Mouse (Mus musculus) embryo, embryonic 10 days (tissue): ENCODE results near the gene Kcnk4.

Experiments used
- DNase-seq: peaks from one replicate; pipeline ENCODE4 v3.0.0-alpha.2; 2015; ENCODE audit warnings: low spot score

Kcnk4 gene

GRCm38 (mm10) chr19:6936299-6936698 lies 2.0 kb upstream of the Kcnk4 start:
- DNase-seq = no peak

GRCm38 (mm10) chr19:6933436-6934194 lies 700 bp downstream of the Kcnk4 start:
- DNase-seq = no peak

- DNase-seq = no peak
These were observed 1.2 kb downstream of the Kcnk4 start for GRCm38 (mm10) chr19:6933102-6933435.

- no peak for DNase-seq
These were observed 2.3 kb downstream of the Kcnk4 start for GRCm38 (mm10) chr19:6932018-6932417.

GRCm38 (mm10) chr19:6931002-6931401 lies 3.3 kb downstream of the Kcnk4 start:
- no peak for DNase-seq

- no peak for DNase-seq
These were observed 6.2 kb downstream of the Kcnk4 start for GRCm38 (mm10) chr19:6928080-6928479.

GRCm38 (mm10) chr19:6926559-6927255 lies 7.6 kb downstream of the Kcnk4 start:
- DNase-seq = peak; percentile 56

GRCm38 (mm10) chr19:6925611-6926329 lies 8.5 kb downstream of the Kcnk4 start:
- no peak for DNase-seq

GRCm38 (mm10) chr19:6925307-6925573 lies 9.1 kb downstream of the Kcnk4 start, which contains the start of gene Catsperz:
Catsperz (minus strand) TSS chr19:6925380.
- DNase-seq = no peak

- peak; percentile 91 for DNase-seq
These were observed 9.6 kb downstream of the Kcnk4 start for GRCm38 (mm10) chr19:6924461-6925306.

GRCm38 (mm10) chr19:6922901-6923735 lies 11.2 kb downstream of the Kcnk4 start:
- no peak for DNase-seq

GRCm38 (mm10) chr19:6921647-6922567 lies 12.4 kb downstream of the Kcnk4 start, which contains the start of gene Esrra:
Esrra (minus strand) TSS chr19:6921813.
- DNase-seq = peak; percentile 100

GRCm38 (mm10) chr19:6920741-6921636 lies 13.3 kb downstream of the Kcnk4 start:
- DNase-seq = peak; percentile 64

GRCm38 (mm10) chr19:6919876-6920740 lies 14.2 kb downstream of the Kcnk4 start:
- peak; percentile 52 for DNase-seq

GRCm38 (mm10) chr19:6919431-6919830 lies 14.9 kb downstream of the Kcnk4 start:
- no peak for DNase-seq

GRCm38 (mm10) chr19:6918321-6918720 lies 16.0 kb downstream of the Kcnk4 start:
- no peak for DNase-seq

GRCm38 (mm10) chr19:6916496-6916895 lies 17.8 kb downstream of the Kcnk4 start:
- DNase-seq = no peak

- DNase-seq = no peak
These were observed 19.0 kb downstream of the Kcnk4 start for GRCm38 (mm10) chr19:6915276-6915675.
